Mouse (Mus musculus): ENCODE measurements at regions not wholly inside any gene's neighbourhood (a gene's known extent, or its start where the extent isn't known, plus 50 kb on each side); places are given as distances from the start of the nearest gene placed in this dataset.

- peak; percentile 72 for ATAC-seq (ENCODE audit: low FRiP score)
- no peak overlapping the region for H3K27ac ChIP-seq
- no peak overlapping the region for H3K9ac ChIP-seq
- H3K27me3 ChIP-seq, result no peaks in the 10 kb centered on the region
- WGBS, result 17% methylated on average over 1 of the region's 1 CpGs
- no peaks in the 10 kb centered on the region for H3K36me3 ChIP-seq
- H3K4me1 ChIP-seq, result 0 out of 2 replicates have a peak, but pooled peaks cover 2% of the 10 kb centered on the region
- H3K9me3 ChIP-seq (replicated peaks), result no peaks in the 10 kb centered on the region
- no peak overlapping the region for H3K4me2 ChIP-seq (replicated peaks)
- no peak overlapping the region for H3K4me3 ChIP-seq
Measured at GRCm38 (mm10) chr12:49579451-49580190, 194.6 kb downstream of the Gm43517 start.

GRCm38 (mm10) chr12:49583849-49584248 is 198.9 kb downstream of the Gm43517 start:
- no peaks in the 10 kb centered on the region for H3K27me3 ChIP-seq
- H3K36me3 ChIP-seq, result no peaks in the 10 kb centered on the region
- H3K4me3 ChIP-seq, result no peak overlapping the region
- H3K27ac ChIP-seq, result no peak overlapping the region
- 0 out of 2 replicates have a peak, but pooled peaks cover 2% of the 10 kb centered on the region for H3K4me1 ChIP-seq
- 60% methylated on average over 1 of the region's 1 CpGs for WGBS
- no peaks in the 10 kb centered on the region for H3K9me3 ChIP-seq (replicated peaks)
- H3K4me2 ChIP-seq (replicated peaks), result no peak overlapping the region
- no peak for ATAC-seq (ENCODE audit: low FRiP score)
- H3K9ac ChIP-seq, result no peak overlapping the region

GRCm38 (mm10) chr12:49622264-49622663 is 237.3 kb downstream of the Gm43517 start:
- Histone ChIP-seq H3K27me3 (no peaks in the 10 kb centered on the region), H3K36me3 (no peaks in the 10 kb centered on the region), H3K27ac (no peak overlapping the region), H3K4me2 (replicated peaks) (no peak overlapping the region), H3K9ac (no peak overlapping the region), H3K4me3 (no peak overlapping the region), H3K9me3 (replicated peaks) (no peaks in the 10 kb centered on the region), H3K4me1 (no peaks in the 10 kb centered on the region)
- 85% methylated on average over 3 of the region's 3 CpGs for WGBS
- no peak for ATAC-seq (ENCODE audit: low FRiP score)

- H3K27ac ChIP-seq, result no peak overlapping the region
- WGBS, result 75% methylated on average over 5 of the region's 5 CpGs
- H3K9ac ChIP-seq, result no peak overlapping the region
- H3K36me3 ChIP-seq, result no peaks in the 10 kb centered on the region
- no peaks in the 10 kb centered on the region for H3K4me1 ChIP-seq
- no peaks in the 10 kb centered on the region for H3K9me3 ChIP-seq (replicated peaks)
- ATAC-seq (ENCODE audit: low FRiP score), result no peak
- H3K27me3 ChIP-seq, result no peaks in the 10 kb centered on the region
- no peak overlapping the region for H3K4me2 ChIP-seq (replicated peaks)
- no peak overlapping the region for H3K4me3 ChIP-seq
Measured at GRCm38 (mm10) chr12:49627222-49627621, 242.2 kb downstream of the Gm43517 start.

GRCm38 (mm10) chr12:49628014-49628413 is 243.0 kb downstream of the Gm43517 start:
- Histone ChIP-seq H3K9me3 (replicated peaks) (no peaks in the 10 kb centered on the region), H3K4me3 (no peak overlapping the region), H3K36me3 (no peaks in the 10 kb centered on the region), H3K27me3 (no peaks in the 10 kb centered on the region), H3K4me1 (no peaks in the 10 kb centered on the region), H3K9ac (no peak overlapping the region), H3K27ac (no peak overlapping the region), H3K4me2 (replicated peaks) (no peak overlapping the region)
- WGBS, result 72% methylated on average over 4 of the region's 4 CpGs
- no peak for ATAC-seq (ENCODE audit: low FRiP score)

GRCm38 (mm10) chr12:49649104-49650063 is 264.4 kb downstream of the Gm43517 start:
- Histone ChIP-seq H3K9ac (no peak overlapping the region), H3K9me3 (replicated peaks) (no peaks in the 10 kb centered on the region), H3K27ac (no peak overlapping the region), H3K4me1 (0 out of 2 replicates have a peak, but pooled peaks cover 3% of the 10 kb centered on the region), H3K4me2 (replicated peaks) (no peak overlapping the region), H3K27me3 (no peaks in the 10 kb centered on the region), H3K4me3 (no peak overlapping the region), H3K36me3 (no peaks in the 10 kb centered on the region)
- 25% methylated on average over 3 of the region's 3 CpGs for whole genome bisulfite sequencing
- peak; percentile 69 for ATAC-seq (ENCODE audit: low FRiP score)
